9 mouse cellular contexts compared by ENCODE assay signal in the genomic region with DNA sequence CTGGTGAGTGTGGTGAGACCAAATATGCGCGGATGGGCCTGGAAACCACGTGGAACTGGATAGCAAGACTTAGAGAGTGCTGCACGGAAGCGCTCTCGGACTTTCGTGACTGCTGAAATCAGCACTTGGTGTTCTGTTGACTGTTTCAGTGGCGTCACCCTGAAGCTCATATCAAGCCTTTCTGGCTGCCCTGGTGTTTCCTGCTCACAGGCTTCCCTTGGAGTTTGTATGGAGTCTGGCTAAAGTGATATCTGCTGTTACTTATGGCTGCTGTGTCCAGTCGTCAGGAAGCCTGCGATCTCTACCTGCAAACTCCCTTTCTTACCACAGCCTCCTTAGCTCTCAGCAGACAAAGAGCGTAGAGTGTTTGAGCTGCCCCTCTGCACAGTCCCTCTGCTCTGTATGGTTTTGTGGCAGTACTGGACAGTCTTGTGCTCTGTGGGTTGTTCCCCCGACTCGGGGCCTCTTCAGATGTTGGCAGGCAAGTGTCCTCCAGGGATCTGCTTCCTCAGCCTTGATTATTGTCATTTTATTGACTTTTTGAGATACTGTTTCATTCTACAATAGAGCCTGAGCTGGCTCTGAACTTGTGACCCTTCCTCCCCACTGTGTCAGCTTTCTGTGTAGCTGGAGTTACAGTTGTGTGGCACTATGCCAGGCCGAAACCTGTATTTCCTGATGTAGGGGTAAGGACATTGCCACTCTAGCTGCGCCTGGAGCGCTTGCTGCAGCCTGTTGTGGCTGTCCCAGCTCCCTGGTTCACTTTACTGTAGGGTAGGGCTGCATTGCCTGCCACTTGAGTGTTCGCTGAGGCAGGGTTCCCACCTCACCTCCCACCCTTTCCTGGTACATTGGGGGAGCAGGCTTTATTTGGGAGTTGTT. TPM values are rescaled to one million over a fixed set of nuclear protein-coding genes. Genes with fewer than 3 reads are reported as not detected.
DNase-seq lines count a peak whose midpoint lies in the region; ATAC-seq and TF ChIP-seq lines count a peak whose summit lies in the region.
"Had no signal": no experiment of that assay in that cellular context is flagged by ENCODE, and none has a peak within 500 bp of the region (broad histone marks: within the 10 kb centered on the region; RNA-seq: fewer than 3 reads in every experiment).

No protein-coding gene starts in this region.

- H3K9ac ChIP-seq in heart, postnatal 0 days (replicated peaks; ENCODE audit: low read depth, low read length), result peak overlapping the region; percentile 2; the same call in 1 of the 2 replicates
- peak overlapping the region; percentile 38; the same call in 1 of the 2 replicates for H3K9ac ChIP-seq in limb, embryonic 14.5 days (ENCODE audit: low read depth, low read length, severe bottlenecking)
- peak overlapping the region; percentile 33; the same call in 1 of the 2 replicates for H3K9ac ChIP-seq in stomach, embryonic 16.5 days (ENCODE audit: low read length)

- H3K27me3 ChIP-seq in heart, postnatal 0 days (ENCODE audit: control insufficient read depth, insufficient read depth, low read length), result no peaks in the 10 kb centered on the region
- H3K27me3 ChIP-seq in limb, embryonic 14.5 days (ENCODE audit: control insufficient read depth, insufficient read depth, low read length), result no peaks in the 10 kb centered on the region
- H3K27me3 ChIP-seq in stomach, embryonic 16.5 days (ENCODE audit: control insufficient read depth, insufficient read depth, low read length), result no peaks in the 10 kb centered on the region

- no peak for TF ChIP-seq CTCF in layer of hippocampus, adult 2 months (conservative IDR thresholded peaks at IDR 0.05)
- no peak for TF ChIP-seq CTCF in heart, postnatal 0 days (IDR thresholded peaks at IDR 0.05; ENCODE audit: low read depth)

- peaks cover 56% of the 10 kb centered on the region for H3K4me1 ChIP-seq in heart, postnatal 0 days (ENCODE audit: control insufficient read depth, insufficient read depth)
- peaks cover 33% of the 10 kb centered on the region for H3K4me1 ChIP-seq in limb, embryonic 14.5 days (ENCODE audit: control insufficient read depth, insufficient read depth, low read length)
- peaks cover 32% of the 10 kb centered on the region for H3K4me1 ChIP-seq in stomach, embryonic 16.5 days (ENCODE audit: control insufficient read depth, insufficient read depth, low read length)

- no peak overlapping the region for H3K4me3 ChIP-seq in layer of hippocampus, adult 2 months
- no peak overlapping the region for H3K4me3 ChIP-seq in heart, postnatal 0 days (ENCODE audit: low read depth, low read length)
- H3K4me3 ChIP-seq in limb, embryonic 14.5 days (replicated peaks; ENCODE audit: low read length), result no peak overlapping the region
- no peak overlapping the region for H3K4me3 ChIP-seq in stomach, embryonic 16.5 days (replicated peaks; ENCODE audit: low read length)

- peak overlapping the region; percentile 19 for H3K4me2 ChIP-seq in heart, postnatal 0 days (ENCODE audit: low read depth, low read length)
- no peak overlapping the region for H3K4me2 ChIP-seq in limb, embryonic 14.5 days (replicated peaks; ENCODE audit: low read depth, low read length, severe bottlenecking)
- no peak overlapping the region for H3K4me2 ChIP-seq in stomach, embryonic 16.5 days (ENCODE audit: low read depth, low read length)

- peak overlapping the region; percentile 49; the same call in 1 of the 2 replicates for H3K27ac ChIP-seq in layer of hippocampus, adult 2 months
- peak overlapping the region; percentile 72 for H3K27ac ChIP-seq in heart, postnatal 0 days (ENCODE audit: low read depth)
- peak overlapping the region; percentile 33; the same call in 1 of the 2 replicates for H3K27ac ChIP-seq in limb, embryonic 14.5 days (replicated peaks; ENCODE audit: low read depth, low read length)
- peak overlapping the region; percentile 90 for H3K27ac ChIP-seq in stomach, embryonic 16.5 days (ENCODE audit: low read length)

- no peak for TF ChIP-seq POLR2A in limb, embryonic 14.5 days (IDR thresholded peaks at IDR 0.05; ENCODE audit: borderline replicate concordance, extremely low read depth, insufficient read depth, insufficient read length)

- H3K9me3 ChIP-seq in heart, postnatal 0 days (replicated peaks; ENCODE audit: control insufficient read depth, low read length), result no peaks in the 10 kb centered on the region
- no peaks in the 10 kb centered on the region for H3K9me3 ChIP-seq in limb, embryonic 14.5 days (ENCODE audit: control insufficient read depth, low read length)
- H3K9me3 ChIP-seq in stomach, embryonic 16.5 days (replicated peaks; ENCODE audit: control insufficient read depth, low read length), result no peaks in the 10 kb centered on the region
- H3K9me3 ChIP-seq: G1E had no signal

- intact Hi-C loops in gastrocnemius, postnatal 36 days (cut with DNase I), result no loop called here

- DNase-seq in layer of hippocampus, adult 2 months (ENCODE audit: low spot score in 2 of 2), result no peak
- DNase-seq in layer of hippocampus, postnatal 14 days (ENCODE audit: low spot score in 2 of 2), result no peak
- DNase-seq in heart, postnatal 0 days (ENCODE audit: low spot score), result peak; percentile 77
- DNase-seq in limb, embryonic 14.5 days (ENCODE audit: low spot score), result peak; percentile 44
- DNase-seq in gastrocnemius, postnatal 36 days, result no peak
- DNase-seq in spleen, postnatal 14 days (ENCODE audit: low spot score in 2 of 2), result no peak
- no peak for DNase-seq in spleen, adult 18-20 months

- WGBS in heart, postnatal 0 days, result 24% methylated on average over 17 of the region's 17 CpGs
- 74% methylated on average over 17 of the region's 17 CpGs for WGBS in limb, embryonic 14.5 days
- WGBS in stomach, embryonic 16.5 days, result 65% methylated on average over 17 of the region's 17 CpGs

- peak; percentile 53 for ATAC-seq in heart, postnatal 0 days (ENCODE audit: insufficient read depth, low read depth)
- ATAC-seq in limb, embryonic 14.5 days (ENCODE audit: low FRiP score, low read depth), result peak; percentile 45; the same call in 1 of the 2 replicates
- peak; percentile 78; the same call in 1 of the 2 replicates for ATAC-seq in stomach, embryonic 16.5 days (ENCODE audit: insufficient read depth, low FRiP score)

- TF ChIP-seq EP300 in heart, postnatal 0 days (IDR thresholded peaks at IDR 0.05; ENCODE audit: low read depth), result no peak

- no peaks in the 10 kb centered on the region for H3K36me3 ChIP-seq in heart, postnatal 0 days (replicated peaks; ENCODE audit: control insufficient read depth, insufficient read depth, low read length)
- 0 out of 2 replicates have a peak, but pooled peaks cover 3% of the 10 kb centered on the region for H3K36me3 ChIP-seq in limb, embryonic 14.5 days (ENCODE audit: control insufficient read depth, insufficient read depth, low read length)
- no peaks in the 10 kb centered on the region for H3K36me3 ChIP-seq in stomach, embryonic 16.5 days (ENCODE audit: control insufficient read depth, insufficient read depth, low read length)

RNA-seq across cellular contexts. Expression of gene Arhgef7, which starts 46.9 kb away (rescaled TPM):
- total RNA-seq in layer of hippocampus, adult 2 months (2021), result 100 to 1,000 TPM; 120 to 123 TPM
- total RNA-seq in layer of hippocampus, postnatal 14 days (2021), result 100 to 1,000 TPM; 153 to 157 TPM
- 77.1 TPM in 2 replicates for total RNA-seq in heart, postnatal 0 days (2014; rRNA removed; ENCODE audit: low replicate concordance)
- polyA plus RNA-seq in heart, postnatal 0 days (2015; fragmentation: Nextera tagmentation; extraction: Ambion mirVana), result 43.7 and 49.2 TPM in 2 replicates
- 52.6 and 58.6 TPM in 2 replicates for polyA plus RNA-seq in limb, embryonic 14.5 days (2012; rRNA removed)
- 54.4 and 56.5 TPM in 2 replicates for polyA plus RNA-seq in limb, embryonic 14.5 days (2014; fragmentation: Nextera tagmentation; extraction: Ambion mirVana)
- polyA plus RNA-seq in stomach, embryonic 16.5 days (2015; fragmentation: Nextera tagmentation; extraction: Ambion mirVana), result 32.7 and 33.4 TPM in 2 replicates
- 10 to 100 TPM; 42.7 to 53.9 TPM for total RNA-seq in gastrocnemius, postnatal 36 days (2021)

Comparison
In these comparisons a context has a peak if more than half of its experiments do, and no peak if none do; other contexts are left out.
1. DNase-seq: peak in heart, postnatal 0 days (single experiment) and limb, embryonic 14.5 days (single experiment); none in layer of hippocampus, adult 2 months (0 of 2), layer of hippocampus, postnatal 14 days (0 of 2), gastrocnemius, postnatal 36 days (0 of 2), spleen, postnatal 14 days (0 of 2) and spleen, adult 18-20 months (0 of 2).
2. H3K27ac ChIP-seq: peak in every context shown above with its lines; median percentile 90 in stomach, embryonic 16.5 days; 72 in heart, postnatal 0 days; 49 in layer of hippocampus, adult 2 months; 33 in limb, embryonic 14.5 days.
3. Peak in every context shown above with its lines, with median percentiles within 50 percentile points of each other: ATAC-seq and H3K9ac ChIP-seq.